Mouse (Mus musculus): ENCODE measurements at regions not wholly inside any gene's neighbourhood (a gene's known extent, or its start where the extent isn't known, plus 50 kb on each side); places are given as distances from the start of the nearest gene placed in this dataset.

GRCm38 (mm10) chr14:48907991-48908698, 157.8 kb upstream of the Ap5m1 start:
- Histone ChIP-seq H3K27me3 (replicated peaks) (no peaks in the 10 kb centered on the region), H3K4me1 (ENCODE audit: control insufficient read depth in 1 of 2, insufficient read depth in 2 of 2) (no peaks in the 10 kb centered on the region), H3K9ac (ENCODE audit: insufficient read depth, low read depth) (no peak overlapping the region), H3K4me3 (replicated peaks in 1 of 3; ENCODE audit: low read depth in 2 of 3, low read length in 2 of 3, poor library complexity in 1 of 3) (no peak overlapping the region), H3K79me2 (replicated peaks; ENCODE audit: control insufficient read depth, extremely low read depth, insufficient read depth, poor library complexity, severe bottlenecking) (no peaks in the 10 kb centered on the region), H3K9me3 (replicated peaks; ENCODE audit: low read length) (no peaks in the 10 kb centered on the region), H3K27ac (ENCODE audit: insufficient read depth, low read depth) (no peak overlapping the region), H3K36me3 (replicated peaks in 1 of 2; ENCODE audit: control insufficient read depth in 1 of 2, insufficient read depth in 1 of 2, low read length in 1 of 2) (no peaks in the 10 kb centered on the region), H3K4me2 (ENCODE audit: insufficient read depth, low read depth, poor library complexity, severe bottlenecking) (no peak overlapping the region)
- TF ChIP-seq JUN (IDR thresholded peaks at IDR 0.05; ENCODE audit: insufficient read depth, low read depth, low read length) (no peak), MYC (IDR thresholded peaks at IDR 0.05; ENCODE audit: low read depth, low read length) (no peak), NRF1 (IDR thresholded peaks at IDR 0.05; ENCODE audit: low read depth, low read length) (no peak), BHLHE40 (IDR thresholded peaks at IDR 0.05; ENCODE audit: low read depth, low read length) (no peak), ZNF384 (IDR thresholded peaks at IDR 0.05; ENCODE audit: low read depth, low read length) (no peak), PAX5 (IDR thresholded peaks at IDR 0.05; ENCODE audit: low read length) (no peak), E2F4 (IDR thresholded peaks at IDR 0.05; ENCODE audit: insufficient replicate concordance, low read depth, low read length) (no peak), MAFK (IDR thresholded peaks at IDR 0.05; ENCODE audit: insufficient replicate concordance, low read length) (no peak), TCF12 (IDR thresholded peaks at IDR 0.05; ENCODE audit: low read depth, low read length) (no peak), USF1 (IDR thresholded peaks at IDR 0.05; ENCODE audit: low read depth, low read length) (no peak), RCOR1 (conservative IDR thresholded peaks at IDR 0.05; ENCODE audit: low read depth, low read length) (no peak), SMC3 (IDR thresholded peaks at IDR 0.05; ENCODE audit: low read depth, low read length) (no peak)
- DNase-seq (ENCODE audit: extremely low read depth), result no peak
- dilution Hi-C loops (cut with MboI; ENCODE audit: extremely low pct_ligation_motif_present, extremely low pct_unique_long_range_greater_than_20kb, low sequenced_read_pairs) (no loop called here), in situ Hi-C loops (cut with MboI; ENCODE audit: low pct_ligation_motif_present, low pct_unique_long_range_greater_than_20kb, low sequenced_read_pairs) (no loop called here)

GRCm38 (mm10) chr14:48907403-48907973, 158.4 kb upstream of the Ap5m1 start:
- Histone ChIP-seq H3K79me2 (replicated peaks; ENCODE audit: control insufficient read depth, extremely low read depth, insufficient read depth, poor library complexity, severe bottlenecking) (no peaks in the 10 kb centered on the region), H3K27me3 (replicated peaks) (no peaks in the 10 kb centered on the region), H3K27ac (ENCODE audit: insufficient read depth, low read depth) (no peak overlapping the region), H3K9ac (ENCODE audit: insufficient read depth, low read depth) (no peak overlapping the region), H3K4me3 (replicated peaks in 1 of 3; ENCODE audit: low read depth in 2 of 3, low read length in 2 of 3, poor library complexity in 1 of 3) (no peak overlapping the region), H3K9me3 (replicated peaks; ENCODE audit: low read length) (no peaks in the 10 kb centered on the region), H3K36me3 (replicated peaks in 1 of 2; ENCODE audit: control insufficient read depth in 1 of 2, insufficient read depth in 1 of 2, low read length in 1 of 2) (no peaks in the 10 kb centered on the region), H3K4me2 (ENCODE audit: insufficient read depth, low read depth, poor library complexity, severe bottlenecking) (no peak overlapping the region), H3K4me1 (ENCODE audit: control insufficient read depth in 1 of 2, insufficient read depth in 2 of 2) (no peaks in the 10 kb centered on the region)
- dilution Hi-C loops (cut with MboI; ENCODE audit: extremely low pct_ligation_motif_present, extremely low pct_unique_long_range_greater_than_20kb, low sequenced_read_pairs), result no loop called here
- DNase-seq (ENCODE audit: extremely low read depth), result no peak
- TF ChIP-seq BHLHE40 (IDR thresholded peaks at IDR 0.05; ENCODE audit: low read depth, low read length), result no peak
- TF ChIP-seq NRF1 (IDR thresholded peaks at IDR 0.05; ENCODE audit: low read depth, low read length), result no peak
- no peak for TF ChIP-seq ZNF384 (IDR thresholded peaks at IDR 0.05; ENCODE audit: low read depth, low read length)
- in situ Hi-C loops (cut with MboI; ENCODE audit: low pct_ligation_motif_present, low pct_unique_long_range_greater_than_20kb, low sequenced_read_pairs), result no loop called here
